17 mouse cellular contexts compared by ENCODE assay signal in the genomic region with DNA sequence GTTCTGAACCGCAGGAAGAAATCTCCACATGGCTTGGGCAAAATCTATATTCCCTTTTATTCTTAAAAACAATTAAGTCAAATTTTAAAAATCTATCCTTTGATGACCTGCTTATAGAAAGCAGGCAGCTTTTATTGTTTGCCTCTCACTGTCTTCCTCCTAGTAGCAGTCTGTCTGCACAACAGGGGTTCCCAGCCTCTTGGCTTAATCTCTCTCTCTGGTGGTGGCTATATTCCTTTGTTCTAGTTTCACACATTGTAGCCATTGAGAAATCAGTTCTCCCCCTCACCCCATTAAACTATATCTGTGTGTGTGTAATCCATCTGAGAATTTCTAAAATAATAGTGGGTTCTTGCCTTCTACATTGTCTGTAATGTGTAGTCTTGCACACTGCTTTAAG.
DNase-seq lines count a peak whose midpoint lies in the region; ATAC-seq lines count a peak whose summit lies in the region.
"Had no signal": no experiment of that assay in that cellular context is flagged by ENCODE, and none has a peak within 500 bp of the region (broad histone marks: within the 10 kb centered on the region; RNA-seq: fewer than 3 reads in every experiment).

No protein-coding gene starts in this region.

- H3K4me1 ChIP-seq in forebrain, embryonic 14.5 days (ENCODE audit: control insufficient read depth, insufficient read depth, low read length) = no peaks in the 10 kb centered on the region
- H3K4me1 ChIP-seq in forebrain, embryonic 12.5 days = peaks cover under 1% of the 10 kb centered on the region; the same call in 1 of the 2 replicates
- H3K4me1 ChIP-seq in neural tube, embryonic 12.5 days = no peaks in the 10 kb centered on the region
- no peaks in the 10 kb centered on the region for H3K4me1 ChIP-seq in neural tube, embryonic 15.5 days
- peaks cover 1% of the 10 kb centered on the region; the same call in 1 of the 2 replicates for H3K4me1 ChIP-seq in midbrain, embryonic 13.5 days (replicated peaks)
- H3K4me1 ChIP-seq: intestine, embryonic 15.5 days; lung, embryonic 15.5 days had no signal

- no peak for ATAC-seq in forebrain, embryonic 14.5 days
- no peak for ATAC-seq in forebrain, embryonic 12.5 days (ENCODE audit: low FRiP score)
- 0 out of 2 replicates have a peak, but pooled peaks have one; percentile 13 for ATAC-seq in neural tube, embryonic 12.5 days (ENCODE audit: low FRiP score, low read depth)
- ATAC-seq in neural tube, embryonic 15.5 days (ENCODE audit: low FRiP score) = no peak
- 0 out of 2 replicates have a peak, but pooled peaks have one; percentile 37 for ATAC-seq in midbrain, embryonic 13.5 days
- ATAC-seq: intestine, embryonic 15.5 days had no signal

- H3K9ac ChIP-seq in forebrain, embryonic 14.5 days (ENCODE audit: low read length) = no peak overlapping the region
- no peak overlapping the region for H3K9ac ChIP-seq in forebrain, embryonic 12.5 days
- no peak overlapping the region for H3K9ac ChIP-seq in neural tube, embryonic 12.5 days
- H3K9ac ChIP-seq in neural tube, embryonic 15.5 days (replicated peaks) = no peak overlapping the region
- H3K9ac ChIP-seq in midbrain, embryonic 13.5 days (replicated peaks) = no peak overlapping the region
- H3K9ac ChIP-seq: intestine, embryonic 15.5 days; liver, embryonic 14.5 days; lung, embryonic 15.5 days had no signal

- H3K4me3 ChIP-seq in forebrain, embryonic 14.5 days (ENCODE audit: low read depth, low read length) = no peak overlapping the region
- H3K4me3 ChIP-seq in forebrain, embryonic 12.5 days (replicated peaks) = no peak overlapping the region
- H3K4me3 ChIP-seq in neural tube, embryonic 12.5 days = no peak overlapping the region
- no peak overlapping the region for H3K4me3 ChIP-seq in neural tube, embryonic 15.5 days (replicated peaks)
- no peak overlapping the region for H3K4me3 ChIP-seq in midbrain, embryonic 13.5 days (replicated peaks)
- H3K4me3 ChIP-seq: heart, adult 2 months; intestine, embryonic 15.5 days; lung, embryonic 15.5 days had no signal

- 51% methylated on average over 1 of the region's 1 CpGs for WGBS in forebrain, embryonic 14.5 days
- WGBS in forebrain, embryonic 12.5 days = 46% methylated on average over 1 of the region's 1 CpGs
- WGBS in neural tube, embryonic 12.5 days = 79% methylated on average over 1 of the region's 1 CpGs
- 80% methylated on average over 1 of the region's 1 CpGs for WGBS in neural tube, embryonic 15.5 days
- WGBS in midbrain, embryonic 13.5 days = 57% methylated on average over 1 of the region's 1 CpGs

- H3K9me3 ChIP-seq in forebrain, embryonic 14.5 days (replicated peaks; ENCODE audit: control insufficient read depth, low read length) = no peaks in the 10 kb centered on the region
- no peaks in the 10 kb centered on the region for H3K9me3 ChIP-seq in forebrain, embryonic 12.5 days
- H3K9me3 ChIP-seq in neural tube, embryonic 12.5 days = no peaks in the 10 kb centered on the region
- H3K9me3 ChIP-seq in neural tube, embryonic 15.5 days (replicated peaks) = no peaks in the 10 kb centered on the region
- H3K9me3 ChIP-seq in midbrain, embryonic 13.5 days = no peaks in the 10 kb centered on the region
- H3K9me3 ChIP-seq: intestine, embryonic 15.5 days; lung, embryonic 15.5 days had no signal

- H3K36me3 ChIP-seq in forebrain, embryonic 14.5 days (ENCODE audit: control insufficient read depth, insufficient read depth, low read length) = no peaks in the 10 kb centered on the region
- H3K36me3 ChIP-seq in forebrain, embryonic 12.5 days (replicated peaks) = no peaks in the 10 kb centered on the region
- H3K36me3 ChIP-seq in neural tube, embryonic 12.5 days = no peaks in the 10 kb centered on the region
- H3K36me3 ChIP-seq in neural tube, embryonic 15.5 days = no peaks in the 10 kb centered on the region
- no peaks in the 10 kb centered on the region for H3K36me3 ChIP-seq in midbrain, embryonic 13.5 days
- H3K36me3 ChIP-seq: intestine, embryonic 15.5 days; lung, embryonic 15.5 days had no signal

- no peak overlapping the region for H3K4me2 ChIP-seq in forebrain, embryonic 14.5 days (ENCODE audit: low read length)
- H3K4me2 ChIP-seq in forebrain, embryonic 12.5 days = no peak overlapping the region
- H3K4me2 ChIP-seq in neural tube, embryonic 12.5 days (replicated peaks) = no peak overlapping the region
- H3K4me2 ChIP-seq in neural tube, embryonic 15.5 days = no peak overlapping the region
- H3K4me2 ChIP-seq in midbrain, embryonic 13.5 days (replicated peaks) = no peak overlapping the region
- H3K4me2 ChIP-seq: intestine, embryonic 15.5 days; lung, embryonic 15.5 days had no signal

- H3K27ac ChIP-seq in forebrain, embryonic 14.5 days (ENCODE audit: low read depth, low read length) = no peak overlapping the region
- no peak overlapping the region for H3K27ac ChIP-seq in forebrain, embryonic 12.5 days
- H3K27ac ChIP-seq in neural tube, embryonic 12.5 days = no peak overlapping the region
- no peak overlapping the region for H3K27ac ChIP-seq in neural tube, embryonic 15.5 days (replicated peaks)
- H3K27ac ChIP-seq in midbrain, embryonic 13.5 days = no peak overlapping the region
- H3K27ac ChIP-seq: heart, adult 2 months; intestine, embryonic 15.5 days; liver, embryonic 14.5 days; lung, embryonic 15.5 days had no signal

- H3K27me3 ChIP-seq in forebrain, embryonic 14.5 days (replicated peaks; ENCODE audit: control insufficient read depth, insufficient read depth, low read length) = no peaks in the 10 kb centered on the region
- no peaks in the 10 kb centered on the region for H3K27me3 ChIP-seq in forebrain, embryonic 12.5 days
- no peaks in the 10 kb centered on the region for H3K27me3 ChIP-seq in neural tube, embryonic 12.5 days (replicated peaks)
- H3K27me3 ChIP-seq in neural tube, embryonic 15.5 days (replicated peaks) = no peaks in the 10 kb centered on the region
- no peaks in the 10 kb centered on the region for H3K27me3 ChIP-seq in midbrain, embryonic 13.5 days
- H3K27me3 ChIP-seq: intestine, embryonic 15.5 days; lung, embryonic 15.5 days had no signal

- peak; percentile 3 for DNase-seq in forebrain, embryonic 14.5 days (ENCODE audit: low spot score)
- DNase-seq in ovary, postnatal 10 days (ENCODE audit: low spot score) = no peak
- no peak for DNase-seq in left cerebral cortex, adult 8-10 months (ENCODE audit: low spot score in 2 of 2)
- DNase-seq: adrenal gland, adult 2 months; embryo, embryonic 11 days; gastrocnemius, postnatal 25 days; heart, adult 2 months; heart, postnatal 36 days; kidney, postnatal 4 days; lung, postnatal 4 days had no signal

Comparison
In these comparisons a context has a peak if more than half of its experiments do, and no peak if none do; other contexts are left out.
1. ATAC-seq: peak in neural tube, embryonic 12.5 days (single experiment) and midbrain, embryonic 13.5 days (single experiment); none in forebrain, embryonic 14.5 days (single experiment), forebrain, embryonic 12.5 days (single experiment) and neural tube, embryonic 15.5 days (single experiment).